Mouse (Mus musculus) limb, embryonic 14.5 days (tissue): ENCODE measurements at regions not wholly inside any gene's neighbourhood (a gene's known extent, or its start where the extent isn't known, plus 50 kb on each side); places are given as distances from the start of the nearest gene placed in this dataset.

Experiments used
- ATAC-seq: fragments of 200-750 bp; cut with Nextera tagmentation; 2 replicates; pipeline ENCODE4 v1.8.0; 2017; ENCODE audit warnings: low read depth, moderate number of reproducible peaks, moderate TSS enrichment; ENCODE audit not compliant: low FRiP score
- DNase-seq: peaks from one replicate; pipeline ENCODE4 v3.0.0-alpha.2; 2015; ENCODE audit warnings: low spot score
- H3K27ac ChIP-seq: fragments of 300-500 bp; sonication (generic); replicated peaks from 2 replicates; pipeline ENCODE4 v1.5.1; 2014; ENCODE audit warnings: low read depth, mild to moderate bottlenecking, low read length, moderate library complexity, mixed read lengths
- H3K27me3 ChIP-seq: fragments of 300-500 bp; sonication (generic); 2 replicates; pipeline ENCODE4 v1.6.1; 2014; ENCODE audit warnings: low read length, mixed read lengths; ENCODE audit not compliant: control insufficient read depth, insufficient read depth
- H3K36me3 ChIP-seq: fragments of 300-500 bp; sonication (generic); 2 replicates; pipeline ENCODE4 v1.6.1; 2014; ENCODE audit warnings: mild to moderate bottlenecking, low read length, moderate library complexity, mixed read lengths; ENCODE audit not compliant: control insufficient read depth, insufficient read depth
- H3K4me1 ChIP-seq: fragments of 300-500 bp; sonication (generic); 2 replicates; pipeline ENCODE4 v1.6.1; 2014; ENCODE audit warnings: antibody characterized with exemption, low read length, mixed read lengths; ENCODE audit not compliant: control insufficient read depth, insufficient read depth
- H3K4me2 ChIP-seq: fragments of 300-500 bp; sonication (generic); replicated peaks from 2 replicates; pipeline ENCODE4 v1.6.1; 2014; ENCODE audit warnings: low read depth, mild to moderate bottlenecking, low read length, moderate library complexity; ENCODE audit not compliant: severe bottlenecking
- H3K4me3 ChIP-seq: fragments of 300-500 bp; sonication (generic); replicated peaks from 2 replicates; pipeline ENCODE4 v1.5.1; 2014; ENCODE audit warnings: low read length
- H3K9ac ChIP-seq: fragments of 300-500 bp; sonication (generic); 2 replicates; pipeline ENCODE4 v1.6.1; 2014; ENCODE audit warnings: mild to moderate bottlenecking, low read depth, low read length, moderate library complexity; ENCODE audit not compliant: severe bottlenecking
- H3K9me3 ChIP-seq: fragments of 300-500 bp; sonication (generic); 2 replicates; pipeline ENCODE4 v1.6.1; 2016; ENCODE audit warnings: low read length; ENCODE audit not compliant: control insufficient read depth
- POLR2A ChIP-seq: fragments of 200-500 bp; IDR thresholded peaks from 2 replicates; pipeline ENCODE4 v1.8.0; 2012; ENCODE audit warnings: inconsistent platforms, mild to moderate bottlenecking, moderate library complexity, borderline replicate concordance; ENCODE audit not compliant: insufficient read depth, insufficient read length; ENCODE audit errors: extremely low read depth
- WGBS: fragments of 180-500 bp; shearing (Covaris S2); extraction: QIAGEN DNeasy Blood & Tissue Kit; methylation state at CpG from one replicate; pipeline ENCODE4 v1.1.7; 2014; 5-methylcytosine and 5-hydroxymethylcytosine counted together

DNA sequence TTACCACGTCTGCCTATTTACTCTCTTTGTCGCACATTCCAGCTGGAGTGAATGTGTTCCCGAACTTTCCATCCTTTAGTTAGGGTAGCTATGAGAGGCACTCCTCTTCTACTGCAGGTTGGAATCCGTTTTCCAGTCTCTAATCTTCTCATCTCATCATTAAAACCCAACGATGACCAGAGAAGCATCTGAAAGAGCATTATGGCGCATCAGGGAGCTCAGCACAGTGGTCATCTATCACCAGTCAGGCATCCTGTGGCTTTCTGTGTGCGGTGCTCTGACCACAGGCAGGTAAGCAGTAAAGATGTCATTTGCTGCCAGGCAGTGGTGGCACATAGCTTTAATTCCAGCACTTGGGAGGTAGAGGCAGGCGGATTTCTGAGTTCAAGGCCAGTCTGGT lies 63.0 kb upstream of the Ccdc39 start:
- Histone ChIP-seq H3K4me1 (peaks cover 3% of the 10 kb centered on the region; the same call in 1 of the 2 replicates), H3K27ac (no peak overlapping the region), H3K36me3 (no peaks in the 10 kb centered on the region), H3K9ac (no peak overlapping the region), H3K4me2 (no peak overlapping the region), H3K27me3 (no peaks in the 10 kb centered on the region), H3K4me3 (no peak overlapping the region), H3K9me3 (no peaks in the 10 kb centered on the region)
- ATAC-seq (no peak), DNase-seq (no peak)
- 85% methylated on average over 8 of the region's 8 CpGs for WGBS
- no peak for TF ChIP-seq POLR2A

DNA sequence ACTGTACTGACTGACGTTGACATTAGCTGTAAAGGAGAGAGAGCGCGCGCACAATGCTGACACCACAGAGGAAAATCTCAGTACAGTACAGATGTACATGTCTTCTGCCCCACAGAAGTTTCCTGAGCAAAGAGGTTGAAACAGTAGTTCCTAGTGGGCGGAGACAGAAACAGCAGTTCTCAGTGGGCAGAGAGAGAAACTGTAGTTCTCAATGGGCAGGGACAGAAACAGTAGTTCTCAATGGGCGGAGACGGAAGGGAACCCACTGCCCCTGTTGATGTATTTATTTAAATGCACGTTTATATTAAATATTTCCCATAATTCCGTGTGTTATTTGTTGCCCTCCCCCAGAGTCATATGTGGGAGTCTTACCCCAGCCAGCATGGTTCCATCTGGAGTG lies 67.4 kb upstream of the Ccdc39 start:
- Histone ChIP-seq H3K27ac (no peak overlapping the region), H3K9me3 (no peaks in the 10 kb centered on the region), H3K4me3 (no peak overlapping the region), H3K9ac (no peak overlapping the region), H3K36me3 (no peaks in the 10 kb centered on the region), H3K4me1 (no peaks in the 10 kb centered on the region), H3K4me2 (no peak overlapping the region), H3K27me3 (no peaks in the 10 kb centered on the region)
- no peak for TF ChIP-seq POLR2A
- ATAC-seq (no peak), DNase-seq (no peak)
- 84% methylated on average over 9 of the region's 9 CpGs for WGBS

DNA sequence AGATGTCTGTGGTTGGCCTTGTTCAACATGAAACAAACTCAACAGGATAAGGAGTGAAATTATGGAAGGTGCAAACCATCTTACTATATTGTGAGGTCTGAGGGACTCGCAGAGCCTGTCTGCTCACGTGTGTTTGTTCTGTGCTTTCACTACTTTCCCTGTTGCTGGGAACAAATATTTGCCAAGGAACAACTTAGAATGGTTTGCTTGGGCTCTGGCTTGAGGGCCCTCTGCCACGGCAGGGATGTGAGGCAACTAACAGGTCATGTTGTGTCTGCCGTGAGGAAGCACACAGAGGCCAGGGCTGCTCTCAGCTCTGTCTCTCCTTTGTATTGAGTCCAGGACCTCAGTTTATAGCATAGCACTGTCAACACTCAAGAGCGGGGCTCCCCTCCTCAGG lies 69.4 kb upstream of the Ccdc39 start:
- Histone ChIP-seq H3K4me3 (no peak overlapping the region), H3K9me3 (no peaks in the 10 kb centered on the region), H3K36me3 (no peaks in the 10 kb centered on the region), H3K4me1 (no peaks in the 10 kb centered on the region), H3K27ac (no peak overlapping the region), H3K9ac (no peak overlapping the region), H3K4me2 (no peak overlapping the region), H3K27me3 (no peaks in the 10 kb centered on the region)
- no peak for DNase-seq
- TF ChIP-seq POLR2A = no peak
- WGBS = 85% methylated on average over 5 of the region's 5 CpGs
- ATAC-seq = no peak

DNA sequence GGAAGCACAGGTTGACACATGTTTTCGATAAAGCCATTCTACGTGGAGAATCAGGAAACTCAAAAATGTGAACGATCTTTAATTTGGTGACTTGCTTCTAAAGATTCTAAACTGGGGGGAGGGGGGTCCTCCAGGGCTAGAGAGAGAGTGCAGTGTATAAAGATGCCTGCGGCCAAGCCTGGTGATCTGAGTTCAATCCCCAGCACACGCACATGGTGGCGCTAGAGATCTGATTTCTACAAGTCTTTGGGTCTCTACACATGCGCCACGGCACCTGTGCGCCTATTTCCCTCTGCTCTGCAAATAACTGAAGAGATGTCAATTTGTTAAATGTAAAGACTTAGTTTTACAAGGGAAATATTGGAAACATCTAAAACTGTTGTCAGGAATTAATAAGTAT lies 70.3 kb upstream of the Ccdc39 start:
- ATAC-seq = no peak
- DNase-seq = no peak
- no peak for TF ChIP-seq POLR2A
- no peaks in the 10 kb centered on the region for H3K9me3 ChIP-seq
- H3K9ac ChIP-seq = no peak overlapping the region
- H3K27ac ChIP-seq = no peak overlapping the region
- 49% methylated on average over 9 of the region's 9 CpGs for WGBS
- H3K4me3 ChIP-seq = no peak overlapping the region
- H3K4me1 ChIP-seq = no peaks in the 10 kb centered on the region
- H3K27me3 ChIP-seq = no peaks in the 10 kb centered on the region
- H3K4me2 ChIP-seq = no peak overlapping the region
- no peaks in the 10 kb centered on the region for H3K36me3 ChIP-seq

DNA sequence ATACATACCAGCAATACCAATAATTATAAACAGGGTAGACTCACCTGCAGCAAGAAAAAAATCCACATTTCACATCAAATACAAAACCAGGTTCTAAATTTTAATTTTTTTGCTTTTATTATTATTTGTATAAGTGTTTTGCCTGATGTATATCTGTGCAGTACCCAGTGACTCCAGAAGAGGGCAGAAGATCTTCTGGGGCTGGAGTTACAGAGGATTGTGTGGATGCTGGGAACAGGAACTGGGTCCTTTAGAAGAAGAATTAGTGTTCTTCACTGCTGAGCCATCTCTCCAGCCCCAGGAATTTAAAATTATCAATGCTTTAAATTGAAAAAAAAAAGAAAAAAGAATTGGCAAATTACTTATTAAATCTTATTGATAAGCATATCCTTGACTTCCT lies 71.7 kb upstream of the Ccdc39 start:
- Histone ChIP-seq H3K36me3 (no peaks in the 10 kb centered on the region), H3K9me3 (no peaks in the 10 kb centered on the region), H3K4me2 (no peak overlapping the region), H3K27me3 (no peaks in the 10 kb centered on the region), H3K9ac (no peak overlapping the region), H3K4me3 (no peak overlapping the region), H3K4me1 (no peaks in the 10 kb centered on the region), H3K27ac (no peak overlapping the region)
- no peak for ATAC-seq
- no peak for DNase-seq
- TF ChIP-seq POLR2A = no peak

DNA sequence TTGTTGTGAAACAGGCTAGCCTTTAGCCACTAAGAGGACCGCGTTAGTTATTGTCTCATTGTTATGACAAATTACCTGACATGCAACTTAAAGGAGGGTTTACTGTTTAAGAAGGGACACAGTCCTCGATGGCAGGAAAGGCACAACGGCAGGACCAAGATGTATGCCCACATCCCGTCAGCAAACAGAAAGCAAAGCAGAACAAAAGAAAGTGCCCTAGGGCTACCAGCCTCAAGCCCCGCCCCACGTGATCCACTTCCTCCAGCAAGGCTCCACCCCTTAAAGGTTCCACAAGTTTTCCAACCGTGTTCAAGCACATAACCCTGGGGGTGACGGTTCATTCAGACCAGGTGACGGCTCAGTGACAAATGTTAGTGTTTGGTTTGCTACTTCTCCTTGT lies 72.2 kb upstream of the Ccdc39 start:
- 88% methylated on average over 10 of the region's 10 CpGs for WGBS
- no peaks in the 10 kb centered on the region for H3K36me3 ChIP-seq
- no peaks in the 10 kb centered on the region for H3K9me3 ChIP-seq
- no peak overlapping the region for H3K9ac ChIP-seq
- ATAC-seq = no peak
- no peak overlapping the region for H3K4me2 ChIP-seq
- H3K27ac ChIP-seq = no peak overlapping the region
- no peak for TF ChIP-seq POLR2A
- H3K27me3 ChIP-seq = no peaks in the 10 kb centered on the region
- no peaks in the 10 kb centered on the region for H3K4me1 ChIP-seq
- DNase-seq = no peak
- H3K4me3 ChIP-seq = no peak overlapping the region
